Mouse (Mus musculus) neural tube, embryonic 13.5 days (tissue): ENCODE measurements around the gene Schip1. TPM values are rescaled to one million over a fixed set of nuclear protein-coding genes. Genes with fewer than 3 reads are reported as not detected.
A peak's percentile ranks its signal among the peaks of the same experiment; 100 is the strongest.

ENCODE experiments used
- ATAC-seq: fragments of 200-750 bp; cut with Nextera tagmentation; 2 replicates; pipeline ENCODE4 v1.8.0; 2017; ENCODE audit warnings: low read depth, mild to moderate bottlenecking, moderate TSS enrichment, moderate library complexity
- H3K27ac ChIP-seq: fragments of 300-500 bp; sonication (generic); replicated peaks from 2 replicates; pipeline ENCODE4 v1.5.1; 2015; ENCODE audit warnings: moderate library complexity, mild to moderate bottlenecking, inconsistent platforms
- H3K27me3 ChIP-seq: fragments of 300-500 bp; sonication (generic); 2 replicates; pipeline ENCODE4 v1.6.1; 2015; ENCODE audit warnings: mild to moderate bottlenecking, inconsistent platforms
- H3K36me3 ChIP-seq: fragments of 300-500 bp; sonication (generic); 2 replicates; pipeline ENCODE4 v1.6.1; 2015; ENCODE audit warnings: mild to moderate bottlenecking, inconsistent platforms
- H3K4me1 ChIP-seq: fragments of 300-500 bp; sonication (generic); replicated peaks from 2 replicates; pipeline ENCODE4 v1.6.1; 2015; ENCODE audit warnings: inconsistent platforms
- H3K4me2 ChIP-seq: fragments of 300-500 bp; sonication (generic); 2 replicates; pipeline ENCODE4 v1.6.1; 2015; ENCODE audit warnings: inconsistent platforms, mild to moderate bottlenecking, moderate library complexity
- H3K4me3 ChIP-seq: fragments of 300-500 bp; sonication (generic); 2 replicates; pipeline ENCODE4 v1.5.1; 2015; ENCODE audit warnings: mild to moderate bottlenecking, inconsistent platforms
- H3K9ac ChIP-seq: fragments of 300-500 bp; sonication (generic); 2 replicates; pipeline ENCODE4 v1.6.1; 2015; ENCODE audit warnings: moderate library complexity, mild to moderate bottlenecking, inconsistent platforms
- H3K9me3 ChIP-seq: fragments of 300-500 bp; sonication (generic); 2 replicates; pipeline ENCODE4 v1.6.1; 2016; ENCODE audit warnings: inconsistent platforms
- WGBS: fragments of 180-500 bp; shearing (Covaris S2); methylation state at CpG from one replicate; pipeline ENCODE4 v1.1.7; 2015; 5-methylcytosine and 5-hydroxymethylcytosine counted together
- polyA plus RNA-seq: library from polyadenylated mRNA; unstranded; fragments of >200 nt; fragmentation: Nextera tagmentation; extraction: Ambion mirVana; gene quantifications from 2 replicates; pipeline ENCODE4 v1.2.1, GENCODE M21; 2015

Schip1 gene
- polyA plus RNA-seq, 1 experiment from 2014 or later = 165 TPM

DNA sequence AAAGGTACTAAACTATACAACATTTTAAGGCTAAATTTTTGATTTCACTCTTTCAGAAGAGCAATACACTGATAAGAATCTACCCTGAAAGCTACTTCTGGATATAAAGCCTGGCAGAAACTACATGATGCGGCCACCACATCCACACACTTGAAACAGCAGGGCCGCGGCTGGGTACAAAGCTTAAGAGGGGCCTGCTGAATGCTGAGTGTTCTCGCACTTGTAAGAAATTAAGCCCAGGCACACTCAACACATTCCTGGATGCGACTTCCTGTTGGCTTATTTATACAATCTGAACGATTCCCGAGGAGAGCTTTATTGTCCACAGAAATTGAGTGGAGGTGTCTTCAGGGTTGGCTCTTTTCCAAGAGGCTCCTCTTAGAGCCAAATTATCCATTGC, 452.6 kb downstream of the Schip1 start:
- no peak for ATAC-seq
- Histone ChIP-seq H3K9me3 (no peaks in the 10 kb centered on the region), H3K9ac (no peak overlapping the region), H3K36me3 (no peaks in the 10 kb centered on the region), H3K27ac (peak overlapping the region; percentile 69), H3K4me1 (peaks cover 49% of the 10 kb centered on the region), H3K4me2 (no peak overlapping the region), H3K4me3 (no peak overlapping the region), H3K27me3 (no peaks in the 10 kb centered on the region)
- WGBS = 41% methylated on average over 7 of the region's 7 CpGs

DNA sequence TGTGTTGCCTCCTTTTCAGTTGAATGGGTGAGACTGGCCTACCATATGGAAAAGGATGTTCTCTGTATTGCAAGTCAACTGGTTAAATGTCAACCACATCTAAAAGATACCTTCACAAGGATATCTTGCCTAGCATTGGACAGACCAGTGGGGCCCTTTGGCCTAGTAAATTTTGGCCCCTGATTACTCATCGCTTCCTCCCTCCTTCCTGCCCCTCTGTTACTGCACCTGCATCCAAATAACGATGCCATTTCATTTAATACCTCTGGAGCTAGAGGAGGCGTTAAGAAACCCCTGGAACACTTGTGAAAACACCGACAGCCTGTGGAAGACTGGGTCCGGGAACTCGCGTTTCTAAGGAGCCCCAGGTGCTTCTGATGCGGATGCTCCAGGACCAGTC, 453.4 kb downstream of the Schip1 start:
- no peak overlapping the region for H3K9ac ChIP-seq
- H3K4me2 ChIP-seq = no peak overlapping the region
- H3K9me3 ChIP-seq = no peaks in the 10 kb centered on the region
- H3K27ac ChIP-seq = no peak overlapping the region
- no peak overlapping the region for H3K4me3 ChIP-seq
- no peaks in the 10 kb centered on the region for H3K36me3 ChIP-seq
- peaks cover 41% of the 10 kb centered on the region for H3K4me1 ChIP-seq
- no peak for ATAC-seq
- H3K27me3 ChIP-seq = no peaks in the 10 kb centered on the region
- WGBS = 89% methylated on average over 8 of the region's 8 CpGs

DNA sequence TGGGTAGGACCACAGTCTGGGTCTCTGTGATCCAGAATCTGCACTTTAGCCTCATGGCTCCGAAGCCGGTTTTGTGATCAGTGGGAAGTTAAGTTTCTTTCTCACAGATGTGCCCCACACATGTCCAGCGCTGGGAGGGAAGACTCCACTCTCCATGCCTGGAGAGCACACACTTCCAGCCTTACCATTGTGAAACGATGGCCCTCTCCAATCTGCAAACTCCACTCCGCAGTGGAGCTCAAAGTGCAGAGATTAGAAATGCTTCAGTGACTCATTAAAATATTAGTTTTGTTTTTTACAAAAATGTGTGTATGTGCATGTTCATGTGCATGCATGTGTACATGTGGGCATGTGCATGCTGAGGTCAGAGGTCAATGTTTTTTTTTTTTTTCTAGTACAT, 454.0 kb downstream of the Schip1 start:
- no peaks in the 10 kb centered on the region for H3K27me3 ChIP-seq
- H3K9me3 ChIP-seq = no peaks in the 10 kb centered on the region
- peaks cover 37% of the 10 kb centered on the region for H3K4me1 ChIP-seq
- 91% methylated on average over 5 of the region's 5 CpGs for WGBS
- no peaks in the 10 kb centered on the region for H3K36me3 ChIP-seq
- no peak overlapping the region for H3K9ac ChIP-seq
- H3K4me3 ChIP-seq = no peak overlapping the region
- H3K27ac ChIP-seq = no peak overlapping the region
- ATAC-seq = no peak
- no peak overlapping the region for H3K4me2 ChIP-seq

DNA sequence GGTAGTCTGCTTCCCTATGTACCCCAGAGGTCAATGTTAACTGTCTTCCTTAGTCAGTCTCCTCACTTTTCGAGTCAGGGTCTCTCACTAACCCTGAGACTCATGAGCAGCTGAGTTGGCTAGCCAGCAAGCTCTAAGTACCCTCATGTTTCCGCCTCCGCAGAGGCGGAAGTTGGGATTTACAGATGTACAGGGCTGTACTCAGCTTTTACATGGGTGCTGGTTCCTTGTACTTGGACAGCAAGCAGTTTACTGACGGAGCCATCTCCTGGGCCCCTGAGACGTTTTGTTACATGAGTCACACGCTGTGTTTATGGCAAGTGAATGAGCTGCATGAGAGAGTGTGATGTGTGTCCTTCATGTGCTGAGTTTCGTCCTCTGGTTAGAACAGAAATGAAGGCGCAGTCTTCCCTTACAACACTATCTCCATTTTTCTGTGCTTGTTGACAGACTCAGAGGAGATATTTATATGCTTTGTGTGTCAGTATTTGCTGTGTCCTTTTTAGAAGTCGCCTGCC, 460.8 kb downstream of the Schip1 start:
- Histone ChIP-seq H3K27me3 (no peaks in the 10 kb centered on the region), H3K9ac (no peak overlapping the region), H3K36me3 (no peaks in the 10 kb centered on the region), H3K4me1 (peaks cover 15% of the 10 kb centered on the region), H3K9me3 (no peaks in the 10 kb centered on the region), H3K4me3 (no peak overlapping the region), H3K27ac (no peak overlapping the region), H3K4me2 (no peak overlapping the region)
- WGBS = 83% methylated on average over 10 of the region's 10 CpGs
- no peak for ATAC-seq

DNA sequence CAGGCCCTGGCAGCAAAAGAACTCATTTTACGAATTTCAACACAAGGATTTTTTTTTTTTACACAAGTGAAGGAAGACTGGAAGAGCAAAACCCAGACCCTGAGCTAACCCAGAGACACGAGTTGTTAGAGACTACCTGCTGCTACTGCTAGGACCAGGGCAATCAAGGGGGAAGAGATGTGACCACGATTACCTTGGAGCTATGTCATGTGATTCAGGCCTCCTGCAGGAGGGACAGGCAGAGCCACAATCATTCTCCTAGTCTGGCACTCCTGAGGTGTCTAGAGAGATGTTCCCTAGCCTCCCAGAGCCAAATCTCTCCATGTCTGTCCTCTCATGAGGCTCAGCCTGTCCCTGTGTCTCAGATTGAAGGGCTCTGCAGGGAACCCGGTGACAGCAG, 461.8 kb downstream of the Schip1 start:
- Histone ChIP-seq H3K4me1 (peaks cover 15% of the 10 kb centered on the region), H3K27ac (0 out of 2 replicates have a peak overlapping the region, but pooled peaks have one; percentile 20), H3K9me3 (no peaks in the 10 kb centered on the region), H3K36me3 (no peaks in the 10 kb centered on the region), H3K27me3 (no peaks in the 10 kb centered on the region), H3K4me3 (no peak overlapping the region), H3K9ac (no peak overlapping the region), H3K4me2 (no peak overlapping the region)
- 45% methylated on average over 4 of the region's 4 CpGs for WGBS
- ATAC-seq = no peak

DNA sequence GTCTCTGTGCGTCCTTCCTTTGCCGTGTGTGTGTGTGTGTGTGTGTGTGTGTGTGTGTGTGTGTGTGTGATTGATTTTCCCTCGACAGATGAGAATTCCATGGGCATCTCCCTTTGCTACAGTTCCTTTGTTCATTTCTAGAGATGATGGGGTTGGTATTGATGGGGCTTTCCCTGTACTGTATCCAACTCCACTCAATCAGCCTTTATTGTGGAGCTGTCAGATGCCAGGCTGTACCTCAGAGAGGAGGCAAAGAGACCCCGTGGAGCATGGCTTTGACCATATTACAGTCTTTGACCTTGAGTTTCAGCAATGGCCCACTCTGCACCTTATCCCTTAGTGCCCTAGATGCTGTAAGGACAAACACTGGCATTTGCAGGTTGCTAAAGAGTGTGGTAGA, 462.6 kb downstream of the Schip1 start:
- 47% methylated on average over 4 of the region's 4 CpGs for WGBS
- Histone ChIP-seq H3K9me3 (no peaks in the 10 kb centered on the region), H3K4me3 (no peak overlapping the region), H3K4me2 (no peak overlapping the region), H3K9ac (no peak overlapping the region), H3K27me3 (no peaks in the 10 kb centered on the region), H3K4me1 (peaks cover 15% of the 10 kb centered on the region), H3K36me3 (no peaks in the 10 kb centered on the region), H3K27ac (no peak overlapping the region)
- ATAC-seq = peak; percentile 79

DNA sequence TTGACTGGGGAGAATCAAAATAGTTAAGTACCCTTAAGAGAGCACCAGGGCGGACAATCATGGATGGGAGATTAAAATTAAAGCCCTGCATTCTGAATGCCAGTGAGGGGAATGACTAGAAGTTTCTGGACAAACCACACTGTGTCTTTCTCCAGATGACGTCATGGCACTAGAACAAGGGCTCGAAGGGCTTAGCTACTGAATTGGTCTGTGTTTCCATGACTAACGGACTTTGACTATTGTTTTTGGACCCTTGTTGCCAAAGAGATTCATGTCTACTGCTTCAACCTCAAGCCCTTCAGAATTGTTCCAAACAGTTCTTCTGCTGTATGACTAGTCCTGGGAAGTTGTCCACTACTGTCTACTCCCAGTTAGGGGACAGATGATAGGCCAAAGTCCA, 467.3 kb downstream of the Schip1 start:
- Histone ChIP-seq H3K36me3 (no peaks in the 10 kb centered on the region), H3K27me3 (no peaks in the 10 kb centered on the region), H3K27ac (no peak overlapping the region), H3K4me1 (peaks cover 13% of the 10 kb centered on the region; the same call in 1 of the 2 replicates), H3K9ac (no peak overlapping the region), H3K9me3 (0 out of 2 replicates have a peak, but pooled peaks cover 3% of the 10 kb centered on the region), H3K4me2 (no peak overlapping the region), H3K4me3 (no peak overlapping the region)
- 80% methylated on average over 4 of the region's 4 CpGs for WGBS
- ATAC-seq = no peak

DNA sequence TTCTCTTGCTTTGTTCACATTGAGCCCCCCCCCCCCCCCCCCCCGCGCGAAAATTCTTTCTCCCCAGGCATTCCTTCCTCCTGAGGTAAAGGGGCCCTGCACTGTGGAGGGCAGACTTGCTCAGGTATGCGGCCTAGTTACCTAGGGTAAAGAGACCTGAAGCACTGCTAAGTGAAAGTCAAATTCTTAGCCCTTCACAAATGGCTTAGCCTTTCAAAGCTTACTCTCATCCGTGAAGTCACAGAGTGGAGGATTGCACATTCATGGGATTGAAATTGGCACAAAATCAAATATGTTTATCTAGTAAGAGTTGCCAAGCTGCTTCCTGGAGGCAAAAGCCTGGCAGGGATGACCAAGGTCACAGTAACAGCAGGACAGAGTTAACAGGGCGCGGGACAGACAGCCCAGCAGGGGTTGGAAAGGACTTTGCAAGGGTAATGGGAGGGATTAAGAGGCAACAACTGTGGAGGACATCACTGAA, 470.0 kb downstream of the Schip1 start:
- Histone ChIP-seq H3K27me3 (no peaks in the 10 kb centered on the region), H3K9ac (no peak overlapping the region), H3K4me3 (no peak overlapping the region), H3K4me2 (no peak overlapping the region), H3K4me1 (peaks cover 7% of the 10 kb centered on the region; the same call in 1 of the 2 replicates), H3K36me3 (no peaks in the 10 kb centered on the region), H3K27ac (no peak overlapping the region), H3K9me3 (0 out of 2 replicates have a peak, but pooled peaks cover 4% of the 10 kb centered on the region)
- no peak for ATAC-seq
- 29% methylated on average over 5 of the region's 7 CpGs for WGBS

DNA sequence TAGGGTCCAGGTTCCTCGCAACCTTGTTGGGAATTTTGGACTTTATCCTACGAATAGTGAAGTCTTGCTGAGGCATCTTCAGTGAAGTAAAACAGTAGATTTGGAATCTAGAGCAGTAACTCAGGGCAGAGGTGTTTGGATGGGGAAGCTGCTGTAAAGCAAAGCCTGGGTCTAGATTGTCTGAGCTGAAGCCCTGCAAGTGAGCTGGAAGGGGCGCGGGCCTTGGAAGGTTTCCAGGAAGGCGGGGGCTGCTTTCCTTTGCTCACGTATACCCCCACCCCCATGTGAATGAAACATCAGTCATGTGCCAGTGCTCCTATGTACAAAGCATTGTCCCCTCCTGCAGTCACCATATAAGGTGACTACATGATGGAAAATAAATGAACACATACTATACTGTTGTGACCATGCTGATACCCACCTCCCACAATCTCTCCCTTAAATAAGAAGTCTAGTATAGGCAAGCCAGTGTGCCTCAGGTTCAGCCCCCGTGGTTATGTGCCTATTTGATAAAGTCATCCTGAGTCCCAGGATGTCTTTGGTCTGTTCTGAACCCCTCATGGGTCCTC, 470.6 kb downstream of the Schip1 start:
- WGBS = 78% methylated on average over 7 of the region's 7 CpGs
- H3K9ac ChIP-seq = no peak overlapping the region
- no peak overlapping the region for H3K4me2 ChIP-seq
- H3K27me3 ChIP-seq = no peaks in the 10 kb centered on the region
- peak; percentile 40; the same call in 1 of the 2 replicates for ATAC-seq
- H3K4me3 ChIP-seq = no peak overlapping the region
- 0 out of 2 replicates have a peak, but pooled peaks cover 4% of the 10 kb centered on the region for H3K9me3 ChIP-seq
- H3K36me3 ChIP-seq = no peaks in the 10 kb centered on the region
- H3K4me1 ChIP-seq = peaks cover 7% of the 10 kb centered on the region; the same call in 1 of the 2 replicates
- no peak overlapping the region for H3K27ac ChIP-seq

DNA sequence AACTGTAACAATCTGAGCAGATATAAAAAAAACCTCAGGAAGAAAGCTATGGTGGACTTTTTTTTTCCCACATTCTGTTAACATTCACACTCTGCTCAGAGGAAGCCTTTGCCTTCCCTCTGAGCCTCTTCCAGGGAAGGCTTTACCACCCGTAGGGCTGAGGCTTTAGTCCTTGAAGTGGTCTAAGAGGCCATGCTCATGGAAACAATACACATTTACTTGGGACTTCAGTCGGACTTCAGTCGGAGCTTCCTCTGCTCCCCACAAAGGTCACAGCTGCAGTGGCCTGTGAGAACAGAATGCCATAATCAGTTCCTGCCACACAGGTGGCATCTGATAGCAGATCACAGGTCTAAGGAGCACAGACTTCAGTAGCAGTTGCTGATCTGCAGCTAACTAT, 471.5 kb downstream of the Schip1 start:
- Histone ChIP-seq H3K27me3 (no peaks in the 10 kb centered on the region), H3K36me3 (no peaks in the 10 kb centered on the region), H3K9me3 (0 out of 2 replicates have a peak, but pooled peaks cover 4% of the 10 kb centered on the region), H3K9ac (no peak overlapping the region), H3K4me2 (no peak overlapping the region), H3K4me1 (peaks cover 7% of the 10 kb centered on the region; the same call in 1 of the 2 replicates), H3K27ac (no peak overlapping the region), H3K4me3 (no peak overlapping the region)
- WGBS = 70% methylated on average over 3 of the region's 3 CpGs
- no peak for ATAC-seq

DNA sequence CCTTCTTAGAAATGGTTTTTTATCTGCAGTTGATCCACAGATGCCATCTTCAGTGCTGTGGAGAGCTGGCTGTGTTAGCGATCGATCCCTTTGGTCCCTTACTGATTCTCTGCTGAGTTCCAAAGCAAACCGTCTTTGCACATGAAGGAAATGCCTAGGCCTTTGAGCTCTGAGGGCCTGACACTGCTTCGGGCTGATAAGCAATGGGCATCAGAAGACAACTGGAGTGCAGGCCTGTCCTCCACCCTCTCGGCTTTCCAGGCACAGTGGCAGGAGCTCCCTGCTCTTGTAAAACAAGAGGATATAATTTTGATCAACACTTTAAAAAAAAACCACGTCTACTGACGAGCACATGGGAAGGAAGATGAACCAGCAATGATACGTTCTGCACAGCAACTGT, 477.1 kb downstream of the Schip1 start:
- 91% methylated on average over 8 of the region's 8 CpGs for WGBS
- no peaks in the 10 kb centered on the region for H3K27me3 ChIP-seq
- H3K4me3 ChIP-seq = no peak overlapping the region
- H3K4me2 ChIP-seq = no peak overlapping the region
- no peak overlapping the region for H3K9ac ChIP-seq
- H3K36me3 ChIP-seq = no peaks in the 10 kb centered on the region
- H3K9me3 ChIP-seq = 0 out of 2 replicates have a peak, but pooled peaks cover 3% of the 10 kb centered on the region
- H3K4me1 ChIP-seq = peaks cover 32% of the 10 kb centered on the region
- ATAC-seq = no peak
- no peak overlapping the region for H3K27ac ChIP-seq

DNA sequence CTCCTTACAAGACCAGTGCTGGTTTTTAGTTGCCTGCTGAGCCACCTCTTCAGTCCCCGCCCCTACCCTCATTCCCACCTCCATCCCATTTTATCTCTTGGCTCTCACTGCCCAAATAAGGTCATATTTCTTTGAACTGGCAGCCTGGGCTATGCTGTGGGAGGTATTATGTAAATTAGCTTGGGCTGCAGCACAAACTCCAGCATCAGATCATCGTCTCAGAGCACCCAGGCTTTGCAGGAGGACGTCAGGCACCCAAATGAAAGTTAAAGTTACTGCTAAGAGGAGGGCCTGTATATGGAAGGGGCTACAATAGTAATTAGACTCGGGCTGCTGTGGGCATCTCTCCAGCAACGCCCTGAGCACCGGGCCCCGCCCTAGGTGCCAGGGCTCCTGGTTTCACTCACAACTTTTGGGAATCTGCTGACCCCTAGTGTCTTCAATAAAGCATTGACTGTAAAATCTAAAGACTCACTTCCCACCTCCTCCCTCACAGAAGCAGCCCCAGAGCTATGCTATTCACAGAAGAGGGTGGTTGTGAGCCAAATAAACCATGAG, 478.4 kb downstream of the Schip1 start:
- 0 out of 2 replicates have a peak overlapping the region, but pooled peaks have one; percentile 18 for H3K27ac ChIP-seq
- peak overlapping the region; percentile 50 for H3K4me2 ChIP-seq
- no peaks in the 10 kb centered on the region for H3K27me3 ChIP-seq
- H3K4me1 ChIP-seq = peaks cover 32% of the 10 kb centered on the region
- H3K9me3 ChIP-seq = no peaks in the 10 kb centered on the region
- ATAC-seq = peak; percentile 85
- H3K9ac ChIP-seq = peak overlapping the region; percentile 53
- no peaks in the 10 kb centered on the region for H3K36me3 ChIP-seq
- 3% methylated on average over 7 of the region's 7 CpGs for WGBS
- H3K4me3 ChIP-seq = peak overlapping the region; percentile 26
